Mouse (Mus musculus) adrenal gland, postnatal 14 days (tissue): ENCODE results near the gene Slitrk5. TPM values are rescaled to one million over a fixed set of nuclear protein-coding genes. Genes with fewer than 3 reads are reported as not detected.
"Not testable (repeated sequence)": the region's sequence is repeated elsewhere in the genome, so short reads cannot be mapped to it uniquely, and the experiment has no call there.

Source experiments
- DNase-seq: peaks from one replicate; pipeline ENCODE4 v3.0.0; 2021; ENCODE audit warnings: mixed read lengths
- long read RNA-seq, 2 experiments: library from polyadenylated mRNA; stranded (forward); transcript quantifications; one replicate each; pipeline ENCODE4 v2.0.0; 2021
- total RNA-seq: library from RNA; stranded (reverse); gene quantifications from 2 replicates; pipeline ENCODE4 v1.2.3, GENCODE M21; 2021

The Slitrk5 gene
- 0.37 and 0.83 TPM in 2 replicates for total RNA-seq
- long read RNA-seq, experiment 1: 0 reads
- long read RNA-seq, experiment 2: 0 reads

GRCm38 (mm10) chr14:111674664-111675147 lies at the start of gene Slitrk5:
TSS of gene Slitrk5 (plus strand) at chr14:111675097.
- DNase-seq: peak; percentile 88

- no peak for DNase-seq
Observed at GRCm38 (mm10) chr14:111672942-111673341, 2.0 kb upstream of the Slitrk5 start.

- DNase-seq: peak; percentile 42
Observed at GRCm38 (mm10) chr14:111675211-111676165, 591 bp downstream of the Slitrk5 start.

GRCm38 (mm10) chr14:111676166-111676581 lies 1.3 kb downstream of the Slitrk5 start:
- peak; percentile 9 for DNase-seq

- no peak for DNase-seq
Observed at GRCm38 (mm10) chr14:111676851-111677291, 2.0 kb downstream of the Slitrk5 start.

- no peak for DNase-seq
Observed at GRCm38 (mm10) chr14:111677361-111678070, 2.6 kb downstream of the Slitrk5 start.

- no peak for DNase-seq
Observed at GRCm38 (mm10) chr14:111680271-111680670, 5.4 kb downstream of the Slitrk5 start.

GRCm38 (mm10) chr14:111681092-111681708 lies 6.3 kb downstream of the Slitrk5 start:
- DNase-seq: peak; percentile 6

- no peak for DNase-seq
Observed at GRCm38 (mm10) chr14:111681773-111682172, 6.9 kb downstream of the Slitrk5 start.

GRCm38 (mm10) chr14:111683543-111683942 lies 8.6 kb downstream of the Slitrk5 start:
- DNase-seq: no peak

GRCm38 (mm10) chr14:111690139-111690538 lies 15.2 kb downstream of the Slitrk5 start:
- DNase-seq: not testable (repeated sequence)

- no peak for DNase-seq
Observed at GRCm38 (mm10) chr14:111729833-111730232, 54.9 kb downstream of the Slitrk5 start.
